Mouse (Mus musculus) heart, postnatal 10 days (tissue): ENCODE measurements around the gene Pak4. TPM values are rescaled to one million over a fixed set of nuclear protein-coding genes. Genes with fewer than 3 reads are reported as not detected.

Source experiments
- DNase-seq, 2 experiments: peaks; one replicate each; pipeline ENCODE4 v3.0.0; 2021
- intact Hi-C: fragments of 180-260 bp; cut with DNase I; formaldehyde crosslinking; loops from one replicate; pipeline ENCODE4 v1.15.1; 2025
- total RNA-seq, 2 experiments: library from RNA; stranded (reverse); gene quantifications; 2 replicates each; pipeline ENCODE4 v1.2.3; 2021

Gene Pak4
- total RNA-seq, 2 experiments from 2014 or later: 11.2 to 15.6 TPM

DNA sequence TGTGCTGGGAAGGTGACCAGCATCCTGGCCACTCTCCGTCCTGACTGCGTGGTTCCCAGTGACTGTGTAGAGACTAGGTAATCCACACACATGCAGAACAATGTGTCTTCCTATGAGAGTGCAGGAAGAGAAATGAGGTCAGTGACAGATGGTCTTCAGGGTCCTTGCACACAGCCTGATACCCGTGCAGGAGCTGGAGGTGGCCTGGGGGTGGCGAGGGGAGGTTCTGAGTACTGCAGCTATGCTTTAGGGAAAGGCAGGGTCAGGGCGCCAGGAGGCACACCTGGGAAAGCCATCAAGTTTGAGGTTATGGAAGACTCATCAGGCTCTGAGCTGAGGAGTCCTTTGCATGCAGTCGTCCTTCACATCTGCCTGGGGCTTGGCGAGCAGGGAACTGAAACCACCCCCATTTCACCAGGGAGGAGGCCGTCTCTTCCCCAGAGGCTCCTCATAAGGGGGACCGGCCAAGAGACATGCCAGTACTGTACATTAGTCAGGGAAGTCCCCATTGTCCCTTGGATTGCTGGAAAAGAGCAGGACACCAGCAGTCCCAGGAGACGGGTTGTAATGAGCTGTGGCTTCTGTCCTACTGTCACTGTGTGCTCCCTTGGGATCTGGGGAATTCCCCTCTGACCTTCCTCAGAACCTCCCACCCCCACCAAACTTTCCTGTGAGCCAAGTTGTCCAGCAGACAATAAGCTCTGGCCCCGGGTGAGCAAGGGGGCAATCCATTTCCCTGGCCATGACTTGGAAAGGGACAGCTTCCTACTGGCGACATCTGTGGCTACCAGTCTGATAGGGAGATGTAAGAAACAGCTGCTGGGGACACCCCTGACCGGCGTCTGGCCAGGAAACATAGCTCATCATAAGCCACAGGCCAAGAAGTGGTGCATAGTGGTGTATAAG lies 4.5 kb downstream of the Pak4 start:
- DNase-seq: peak; percentile 77 to 80
- intact Hi-C loops: no loop called here

DNA sequence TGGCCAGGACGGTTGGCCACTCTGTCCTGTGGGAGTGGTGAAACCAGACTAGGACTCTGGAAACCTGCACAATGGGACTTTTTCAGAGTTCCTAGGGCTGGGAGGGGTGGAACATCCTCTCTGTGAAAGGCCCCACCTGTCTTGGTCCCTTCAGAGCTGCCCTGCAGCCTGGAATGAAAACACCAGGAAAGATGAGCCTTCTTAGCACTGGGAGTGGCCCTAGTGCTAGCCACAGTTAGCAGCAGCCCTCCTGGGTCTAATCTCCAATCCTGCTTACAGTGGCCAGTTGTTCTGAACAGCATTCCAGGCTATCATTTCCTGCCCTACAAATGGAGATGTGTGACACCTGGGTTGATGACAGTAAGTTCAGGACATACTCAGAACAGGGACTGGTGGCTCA lies 6.1 kb downstream of the Pak4 start:
- intact Hi-C loops: no loop called here
- DNase-seq: no peak

DNA sequence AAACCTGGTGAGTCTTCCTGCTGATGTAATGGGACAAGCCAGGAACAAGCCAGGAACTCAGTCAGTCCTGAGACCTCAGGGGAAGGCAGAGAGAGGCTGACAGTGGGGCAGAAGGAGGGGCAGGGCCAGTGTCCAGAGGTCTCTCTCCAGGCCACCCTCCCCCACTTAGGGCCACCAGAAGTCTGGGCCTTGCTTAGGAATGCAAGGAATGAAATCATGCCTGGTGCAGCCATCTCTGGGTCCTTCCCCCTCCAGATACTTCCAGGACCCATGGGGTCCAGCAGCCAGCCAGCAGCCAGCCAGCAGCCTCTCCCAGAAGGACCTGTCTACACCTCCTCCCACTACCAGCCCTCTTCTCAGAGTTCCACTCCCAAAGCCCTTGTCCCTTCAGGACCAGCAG lies 10.3 kb downstream of the Pak4 start:
- DNase-seq: no peak
- intact Hi-C loops: no loop called here

DNA sequence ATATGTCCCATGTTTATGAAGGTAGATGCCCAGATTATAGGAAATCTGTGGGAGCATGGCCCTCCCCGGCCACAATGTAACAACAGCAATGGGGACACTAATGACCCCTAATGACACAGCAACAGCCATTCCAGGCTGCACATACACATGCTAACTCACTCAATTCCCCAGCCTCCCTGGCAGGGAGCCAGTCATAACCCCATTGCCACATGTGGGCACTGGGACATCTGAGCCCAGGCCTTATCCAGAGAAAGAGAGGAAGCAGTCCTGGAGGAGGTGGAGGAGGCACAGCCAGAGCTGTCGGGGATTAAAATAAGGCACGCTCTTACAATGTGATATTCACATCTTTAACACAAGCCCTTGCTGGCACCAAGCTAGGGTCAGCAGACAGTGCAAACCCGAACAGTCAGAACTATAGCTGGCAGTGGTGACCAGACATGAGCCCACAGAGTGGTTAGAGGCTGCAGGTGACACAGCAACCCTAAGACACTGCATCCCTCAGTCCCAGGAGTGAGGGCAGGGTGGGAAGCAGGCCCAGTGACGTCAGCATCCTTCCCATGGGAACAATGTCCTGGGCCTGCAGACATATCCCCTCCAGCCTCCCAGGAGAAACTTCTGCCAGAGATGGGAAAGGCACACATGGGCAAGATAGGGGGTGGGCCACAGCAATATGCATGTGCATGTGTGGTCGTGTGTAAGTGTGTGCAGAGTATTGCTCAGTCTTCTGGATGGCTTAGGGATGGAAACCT lies 11.1 kb downstream of the Pak4 start:
- peak; percentile 45 to 50 for DNase-seq
- intact Hi-C loops: no loop called here

DNA sequence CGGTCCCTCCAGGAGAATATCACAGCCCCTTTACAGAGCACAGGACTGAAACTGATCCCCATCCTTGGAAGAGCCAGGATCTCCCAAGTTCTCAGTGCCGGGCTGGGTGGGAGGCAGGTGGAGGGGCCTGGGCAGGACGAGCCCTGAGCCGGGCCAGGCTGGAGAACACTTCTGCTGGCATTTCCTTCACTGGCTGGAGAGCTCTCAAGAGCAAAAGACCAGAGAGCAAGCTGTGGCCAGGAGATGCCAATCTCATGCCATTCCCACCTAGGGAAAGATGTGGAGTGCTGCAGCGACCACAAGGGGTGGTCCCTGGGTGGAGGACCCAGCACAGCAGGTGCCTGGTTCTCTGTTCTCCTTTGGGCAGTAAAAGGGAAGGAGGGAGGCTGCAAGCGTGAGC lies 13.0 kb downstream of the Pak4 start:
- intact Hi-C loops: no loop called here

DNA sequence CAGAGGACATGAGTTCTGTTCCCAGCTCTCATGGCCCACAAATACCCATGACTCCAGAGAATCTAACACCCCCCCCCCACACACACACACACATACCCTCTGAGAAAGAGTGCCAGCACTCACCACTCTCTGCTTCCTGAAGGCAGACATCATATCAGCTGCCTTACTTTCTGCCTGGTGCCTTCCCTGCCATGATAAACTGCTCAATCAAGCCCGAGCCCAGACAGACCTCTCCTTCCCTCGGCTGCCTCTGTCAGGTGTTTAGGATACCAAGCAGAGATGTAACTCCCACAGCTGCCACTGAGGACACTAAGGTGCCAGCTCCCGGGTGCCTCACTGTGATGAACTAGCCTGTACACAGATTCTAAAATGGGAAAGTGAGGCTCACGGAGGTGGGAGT lies 13.5 kb downstream of the Pak4 start:
- intact Hi-C loops: no loop called here
- DNase-seq: no peak

More for the DNA sequence above, 13.0 kb downstream of the Pak4 start:
- DNase-seq: no peak

DNA sequence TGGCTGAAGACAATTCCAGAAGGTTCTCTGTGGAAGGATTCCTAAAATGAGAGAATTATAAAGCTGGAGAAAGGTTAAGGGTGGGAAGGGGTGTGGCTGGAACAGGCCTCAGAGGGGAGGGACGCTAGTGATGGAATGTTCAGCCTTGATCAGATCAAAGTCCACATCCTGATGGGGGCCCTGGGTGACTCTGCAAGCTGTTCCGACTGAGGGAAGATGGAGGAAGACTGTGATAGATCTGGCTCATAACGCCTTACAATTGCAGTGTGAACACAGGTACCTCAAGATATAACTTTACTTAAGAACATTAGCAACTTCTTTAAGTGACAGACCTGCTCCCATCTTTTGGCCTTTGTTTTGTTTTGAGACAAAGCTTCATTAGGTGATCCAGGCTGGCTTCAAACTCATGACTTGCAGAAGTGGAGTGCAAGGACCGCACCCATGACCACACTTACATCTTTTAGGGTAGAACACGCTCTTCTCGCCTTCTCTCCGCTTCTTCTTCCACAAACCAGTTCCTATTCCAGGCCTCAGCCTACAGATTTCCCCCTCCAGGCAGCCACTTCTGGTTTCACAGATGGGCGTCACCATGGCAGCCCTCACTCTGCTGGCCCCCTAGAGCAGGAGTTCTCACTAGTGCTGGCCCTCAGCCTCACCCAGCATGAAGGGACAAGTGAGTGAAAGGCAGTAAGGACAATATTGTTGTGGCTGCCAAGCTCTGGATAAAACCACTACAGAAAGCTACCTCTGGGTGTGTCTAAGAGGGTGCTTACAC lies 14.2 kb downstream of the Pak4 start:
- intact Hi-C loops: no loop called here
- no peak for DNase-seq

DNA sequence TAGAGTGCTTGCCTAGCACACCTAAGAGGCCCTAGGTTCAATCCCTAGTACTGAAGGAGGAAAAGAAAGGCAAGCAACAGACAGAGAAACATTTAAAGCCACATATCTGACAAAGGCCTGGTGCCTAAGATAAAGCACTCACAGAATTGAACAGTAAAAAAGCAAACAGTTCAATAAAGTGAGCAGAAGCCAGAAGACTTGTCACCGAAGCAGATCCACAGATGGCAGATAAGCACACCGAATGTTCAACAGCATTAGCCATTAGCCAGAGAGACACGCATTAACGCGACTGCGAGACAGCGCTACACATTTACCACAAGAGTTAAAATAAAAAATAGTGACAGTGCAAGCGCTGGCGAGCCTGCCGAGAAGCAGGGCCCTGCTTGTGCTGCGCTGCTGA lies 15.1 kb downstream of the Pak4 start:
- intact Hi-C loops: no loop called here
- no peak for DNase-seq

DNA sequence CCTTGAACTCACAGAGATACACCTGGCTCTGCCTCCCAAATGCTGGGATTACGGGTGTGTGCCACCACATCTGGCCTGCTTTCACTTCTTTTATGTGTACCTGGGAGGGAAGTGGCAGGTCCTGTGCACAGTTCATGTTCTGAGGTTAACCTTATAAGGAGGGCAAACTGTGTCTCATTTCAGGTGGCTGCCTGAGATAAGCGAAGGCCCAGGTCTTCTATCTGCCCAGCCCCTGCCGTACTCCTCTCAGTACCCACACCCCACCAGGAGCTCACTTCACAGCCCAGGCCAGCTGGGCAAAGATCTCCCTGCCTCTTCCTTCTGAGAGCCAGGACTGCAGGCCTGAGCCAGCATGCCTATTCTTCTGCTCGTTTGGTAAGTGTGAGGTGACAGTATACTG lies 16.3 kb downstream of the Pak4 start:
- intact Hi-C loops: no loop called here
- DNase-seq: no peak

DNA sequence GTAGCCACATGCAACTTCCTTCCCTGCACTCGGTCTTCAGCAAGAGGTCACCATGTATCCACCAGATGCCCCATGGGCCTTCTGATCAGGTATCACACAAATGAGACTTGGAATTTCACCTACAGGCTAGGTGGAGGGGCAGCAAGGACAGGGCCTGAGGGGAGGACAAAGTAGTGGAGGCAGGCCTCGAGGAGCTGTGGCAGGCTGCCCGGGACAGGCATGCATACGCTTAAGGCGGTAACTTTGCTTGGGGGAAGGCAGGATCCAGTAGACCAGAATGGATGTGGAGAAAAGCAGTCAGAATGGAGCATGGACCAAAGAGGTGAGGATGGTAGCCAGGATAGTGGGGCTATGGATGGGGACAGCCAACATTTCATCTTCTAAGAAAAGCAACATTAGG lies 18.2 kb downstream of the Pak4 start:
- intact Hi-C loops: no loop called here
- DNase-seq: no peak

DNA sequence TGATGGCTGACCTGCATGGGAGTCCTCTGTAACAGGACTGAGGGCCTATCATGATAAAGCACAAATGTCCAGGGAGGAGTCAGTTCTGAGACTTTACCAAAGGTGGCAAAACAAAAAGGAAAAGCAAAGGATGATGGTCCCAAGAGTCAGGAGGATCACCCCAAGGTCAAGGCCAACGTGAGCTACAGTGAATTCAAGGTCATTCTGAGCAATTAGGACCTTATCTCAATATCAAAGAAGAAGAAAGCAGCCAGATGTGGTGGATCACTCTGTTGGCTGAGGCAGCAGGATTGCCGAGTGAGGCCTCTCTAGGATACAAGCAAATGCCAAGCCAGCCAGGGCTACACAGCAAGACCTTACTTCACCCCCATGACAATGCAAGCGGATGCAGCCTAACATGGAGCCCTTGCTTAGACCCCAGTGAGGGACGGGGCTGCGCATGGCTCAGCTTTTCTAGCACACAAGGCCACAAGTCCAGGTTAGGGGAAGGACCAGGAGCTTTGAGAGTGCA lies 19.4 kb downstream of the Pak4 start:
- no peak for DNase-seq
- intact Hi-C loops: no loop called here

DNA sequence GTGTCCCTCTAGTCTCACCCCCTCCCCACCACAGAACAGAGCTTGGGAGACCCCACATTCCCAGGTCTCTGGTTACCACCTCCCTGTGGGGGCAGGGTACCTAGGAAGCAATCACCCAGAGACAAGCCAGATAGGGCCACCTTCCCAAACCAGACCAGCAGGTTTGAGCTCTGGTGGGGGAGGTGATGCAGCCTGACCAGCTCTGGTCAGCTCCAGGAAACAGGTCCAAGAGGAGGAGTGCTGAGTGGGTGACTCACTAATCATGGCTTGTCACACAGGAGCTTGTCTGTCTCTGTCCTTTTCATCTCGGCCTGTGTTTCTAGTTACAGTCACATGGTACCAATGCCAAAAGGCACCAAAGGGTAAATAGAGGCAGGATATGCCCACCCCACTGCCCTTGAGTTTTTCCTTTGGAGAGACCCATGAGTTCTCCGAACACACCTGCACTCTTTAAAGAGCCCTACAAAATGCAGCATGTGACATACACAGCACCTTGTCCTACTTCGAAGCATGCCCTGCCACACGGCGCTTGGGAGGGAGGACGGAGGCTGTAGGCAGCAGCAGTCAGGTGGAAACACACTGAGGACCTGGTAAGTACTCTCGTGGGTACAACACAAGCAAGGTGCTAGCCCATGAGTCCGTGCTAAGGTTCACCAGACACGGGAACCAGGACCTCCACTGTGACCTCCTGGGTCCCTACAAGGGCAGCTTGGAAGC lies 20.0 kb downstream of the Pak4 start:
- DNase-seq: no peak
- intact Hi-C loops: no loop called here

DNA sequence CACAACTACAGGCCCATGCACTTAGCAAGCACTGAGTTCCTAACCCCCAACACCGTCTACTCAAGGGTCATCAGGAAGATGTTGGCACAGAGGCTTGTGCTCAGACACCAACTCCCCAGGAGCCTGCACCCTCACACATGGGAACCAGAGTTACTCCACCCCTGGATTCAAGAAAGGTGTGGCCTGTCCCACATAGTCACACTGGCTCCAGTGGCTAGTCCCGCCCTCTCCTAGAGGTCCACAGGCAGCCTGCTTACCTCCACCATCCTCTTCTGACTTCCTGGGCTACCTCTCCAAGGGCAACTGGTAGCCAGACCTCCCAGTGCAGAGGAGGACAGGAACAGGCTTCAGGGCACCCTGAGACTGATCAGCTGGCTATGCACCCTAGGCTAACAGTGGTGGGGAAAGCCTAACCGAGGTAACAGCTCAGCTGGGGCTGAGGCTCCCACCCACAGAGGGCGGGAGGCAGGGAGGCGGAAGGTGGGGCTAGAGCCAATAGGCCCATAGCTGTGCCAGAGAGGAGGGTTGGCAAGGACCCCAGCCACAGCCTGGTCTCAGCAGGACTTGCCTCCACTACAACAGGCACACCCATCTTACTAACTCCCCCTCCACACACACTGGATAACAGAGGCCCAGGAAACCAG lies 21.6 kb downstream of the Pak4 start:
- peak; percentile 77 to 78 for DNase-seq

DNA sequence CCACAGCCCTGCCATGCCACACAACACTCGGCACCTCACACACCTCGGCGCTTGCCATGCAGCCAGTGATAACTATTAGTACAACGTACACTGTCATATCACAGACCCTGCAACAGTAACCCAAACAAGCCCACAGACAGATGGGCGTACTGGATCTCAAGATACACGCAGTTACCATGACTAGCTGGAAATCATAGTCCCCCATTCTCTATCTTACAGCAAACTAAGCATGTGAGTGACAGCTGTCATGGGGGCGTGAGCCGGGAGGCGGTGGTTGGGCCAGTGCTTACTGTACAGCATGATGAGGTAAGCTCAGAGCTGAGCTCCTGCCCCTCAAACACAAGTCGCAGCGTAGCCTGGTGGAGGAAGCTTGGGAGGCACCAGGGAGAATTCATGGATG lies 22.4 kb downstream of the Pak4 start:
- no peak for DNase-seq
- intact Hi-C loops: no loop called here

More for the DNA sequence above, 21.6 kb downstream of the Pak4 start:
- intact Hi-C loops: no loop called here

DNA sequence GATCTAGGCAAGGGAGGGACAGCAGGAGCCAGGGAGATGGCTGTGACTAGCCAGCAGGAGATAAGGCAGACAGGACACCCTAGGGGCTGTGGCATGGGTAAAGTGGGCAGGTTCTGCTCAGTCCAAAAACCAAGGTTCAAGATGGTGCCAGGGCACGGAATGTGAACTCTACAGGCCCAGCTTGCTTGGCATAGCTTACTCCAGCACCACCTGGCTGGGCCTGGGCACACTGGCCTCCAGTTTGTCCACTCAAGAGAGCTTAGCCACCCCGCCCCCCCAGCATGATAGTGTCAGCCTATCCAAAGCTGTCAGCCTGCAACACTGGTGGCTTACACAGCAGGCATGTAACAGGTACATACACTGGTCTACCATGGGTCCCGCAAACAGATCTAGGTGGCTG lies 24.7 kb downstream of the Pak4 start:
- DNase-seq: no peak
- intact Hi-C loops: no loop called here

DNA sequence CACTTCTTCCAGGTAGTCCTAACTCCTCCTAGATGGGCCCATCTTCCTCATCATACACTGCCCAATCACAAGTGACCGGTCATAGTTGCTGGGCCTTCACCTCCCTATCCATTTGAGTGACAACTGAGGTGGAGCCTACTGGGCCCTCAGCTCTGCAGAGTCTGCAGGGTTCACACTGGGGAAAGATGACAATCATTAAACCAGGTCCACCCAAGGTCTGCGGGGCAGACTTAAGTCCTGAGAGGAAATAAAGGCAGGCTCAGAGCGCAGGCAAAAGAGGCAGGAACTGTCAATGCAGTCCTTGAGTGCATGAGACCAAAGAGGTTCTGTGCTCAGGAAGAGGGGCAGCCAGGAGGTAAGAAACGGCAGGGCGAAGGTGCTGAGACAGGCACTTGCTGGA lies 25.3 kb downstream of the Pak4 start:
- DNase-seq: no peak
- intact Hi-C loops: no loop called here

DNA sequence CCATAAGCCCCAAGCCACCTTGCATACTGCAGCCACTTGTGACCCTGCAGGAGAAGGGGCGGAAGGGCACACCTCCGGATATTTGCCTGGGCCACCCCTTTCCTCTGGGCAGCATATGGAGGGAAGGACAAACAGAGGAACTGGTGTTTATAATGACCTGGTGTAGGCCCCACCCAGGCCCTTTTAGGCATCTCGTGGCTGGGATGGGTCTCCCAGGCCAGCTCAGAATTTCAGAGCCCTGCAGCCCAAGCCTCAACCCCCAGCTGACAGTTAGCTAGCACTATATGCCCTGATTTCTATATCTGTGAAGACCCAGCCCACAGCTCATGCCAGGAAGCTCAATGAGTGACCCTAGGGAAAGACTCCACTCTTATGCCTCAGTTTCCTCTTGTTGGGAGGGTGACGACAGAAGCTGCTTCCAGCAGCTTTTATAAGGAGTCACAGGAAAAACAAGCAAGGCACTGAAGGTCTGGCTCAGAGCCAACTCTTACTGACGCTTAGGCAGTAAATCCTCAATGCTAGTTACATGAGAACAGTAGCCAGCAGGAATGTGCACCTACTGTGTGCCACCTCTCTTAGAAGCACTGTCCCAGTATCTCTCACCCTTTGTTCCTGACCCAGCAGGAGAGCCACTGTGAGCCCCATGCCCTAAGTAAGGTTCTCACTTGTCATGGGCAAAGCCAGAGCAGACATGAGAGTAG lies 26.9 kb downstream of the Pak4 start:
- DNase-seq: peak in 1 of 2 experiments; percentile 52
- intact Hi-C loops: no loop called here

DNA sequence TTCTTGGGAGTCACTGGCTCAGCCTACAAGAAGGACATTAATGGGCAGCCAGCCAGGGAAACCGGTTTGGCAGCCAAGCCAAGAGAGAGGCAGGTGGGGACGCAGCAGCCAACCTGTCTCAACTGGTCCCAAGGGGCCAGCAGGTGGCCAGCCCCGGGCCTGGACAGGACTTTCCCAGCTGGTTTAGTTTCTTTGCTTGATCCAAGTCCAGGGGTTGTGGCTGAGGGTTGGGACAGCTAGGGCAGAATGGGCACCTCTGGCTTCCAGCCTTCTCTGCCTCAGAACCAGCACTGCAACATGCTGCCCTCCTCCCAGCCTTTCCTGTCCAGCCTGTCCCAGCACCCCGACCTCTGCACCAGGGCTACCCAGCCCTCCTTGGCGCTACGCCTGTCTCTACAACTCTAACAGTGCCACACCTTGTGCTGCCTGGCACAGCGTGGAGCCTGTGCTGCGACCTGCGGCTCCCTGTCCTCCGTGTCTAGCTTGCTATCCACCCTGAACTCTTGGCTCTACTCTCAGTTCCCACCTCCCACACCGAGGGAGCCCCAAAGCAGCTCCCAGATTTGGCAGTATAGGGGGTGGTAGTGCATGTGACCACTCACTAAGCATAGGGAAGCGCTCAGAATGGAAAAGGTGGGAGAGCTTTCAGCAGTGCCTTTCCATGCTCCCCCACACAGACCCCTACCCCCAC lies 27.5 kb downstream of the Pak4 start:
- intact Hi-C loops: no loop called here
- peak in 1 of 2 experiments; percentile 41 for DNase-seq

DNA sequence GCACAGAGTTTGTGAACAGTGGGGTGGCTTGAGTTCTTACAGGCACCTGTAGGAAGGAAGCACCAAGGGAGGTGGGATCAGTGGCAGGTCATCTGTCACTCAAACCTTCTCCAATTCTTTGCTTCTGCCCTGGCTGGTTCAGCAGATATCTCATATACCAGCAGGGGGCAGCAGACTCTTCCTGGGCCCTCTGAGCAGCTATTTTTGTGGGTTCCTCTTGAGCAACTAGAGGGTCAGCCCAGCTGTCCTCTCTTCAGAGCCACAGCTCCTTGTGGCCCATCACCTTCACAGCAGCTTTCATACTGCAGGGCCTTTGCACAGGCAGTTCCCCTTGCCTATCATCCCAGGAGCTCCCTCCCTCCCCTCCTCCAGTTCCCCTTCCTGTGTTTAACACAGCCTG lies 29.7 kb downstream of the Pak4 start:
- DNase-seq: peak; percentile 71 to 85
- intact Hi-C loops: loop anchor here (1.0 to 10.0 kb wide), 2 partner anchors 33 to 123 kb away; no protein-coding TSS in a partner anchor
